Mouse (Mus musculus) R1 (cell line): Measurements from ENCODE around the gene Elk4.
A peak's percentile ranks its signal among the peaks of the same experiment; 100 is the strongest.

Source experiments
- DNase-seq: peaks from one replicate; pipeline ENCODE4 v3.0.0-alpha.2; 2018; ENCODE audit warnings: low read depth, low spot score

The Elk4 gene

DNA sequence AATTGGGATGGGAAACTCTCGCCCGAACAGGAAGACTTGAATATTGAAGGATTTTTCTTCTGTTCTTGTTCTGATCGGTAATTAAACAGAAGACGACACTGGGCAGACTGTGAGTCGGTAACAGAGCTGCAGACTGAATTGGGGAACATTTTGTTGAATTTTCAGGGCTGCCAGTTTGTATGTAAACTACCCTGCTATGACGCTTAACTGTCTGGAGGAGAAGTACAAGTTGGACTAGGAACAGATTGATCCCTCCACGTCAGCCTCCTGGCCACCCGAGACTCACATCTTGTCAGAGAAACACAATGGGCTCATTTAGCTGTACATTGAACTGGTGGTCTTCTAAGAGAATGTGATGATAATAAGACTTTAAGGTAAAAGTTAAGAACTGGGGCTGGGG is 5.5 kb downstream of the Elk4 start:
- DNase-seq, result no peak

DNA sequence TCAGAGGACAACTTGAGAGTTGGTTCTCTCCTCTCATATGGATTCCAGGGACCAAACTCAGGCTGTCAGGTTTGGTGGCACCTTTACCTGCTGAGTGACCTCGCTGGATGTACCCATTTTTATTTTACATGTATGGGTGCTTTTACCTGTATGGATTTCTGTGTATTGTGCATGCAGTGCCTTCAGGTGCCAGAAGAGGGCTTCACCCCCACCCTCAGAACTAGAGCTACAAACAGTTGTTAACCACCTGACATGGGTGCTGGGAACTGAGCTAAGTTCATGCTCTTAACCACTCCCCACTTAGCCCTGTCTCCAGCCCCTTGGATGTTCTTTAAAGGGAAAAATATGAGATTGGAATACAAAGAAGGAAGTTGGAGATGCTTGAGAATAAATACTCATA is 7.4 kb downstream of the Elk4 start:
- peak; percentile 68 for DNase-seq

DNA sequence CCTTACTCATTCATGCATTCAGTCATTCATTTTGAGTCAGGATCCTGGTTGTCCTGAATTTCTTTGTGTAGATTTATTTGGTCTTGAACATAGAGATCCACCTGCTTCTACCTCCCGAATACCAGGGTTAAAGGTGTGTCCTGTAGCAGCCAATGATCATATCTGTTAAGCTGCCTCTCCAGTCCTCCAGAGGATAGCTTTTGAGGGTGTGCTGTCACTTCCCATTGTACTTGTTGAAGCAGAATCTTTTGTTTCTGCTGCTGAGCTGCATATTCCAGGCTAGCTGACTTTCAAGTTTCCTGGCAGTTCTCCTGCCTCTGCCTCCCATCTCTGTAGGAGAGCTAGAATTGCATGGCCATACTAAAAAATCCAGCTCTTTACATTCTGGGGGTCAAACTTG is 9.3 kb downstream of the Elk4 start:
- DNase-seq, result peak; percentile 79

DNA sequence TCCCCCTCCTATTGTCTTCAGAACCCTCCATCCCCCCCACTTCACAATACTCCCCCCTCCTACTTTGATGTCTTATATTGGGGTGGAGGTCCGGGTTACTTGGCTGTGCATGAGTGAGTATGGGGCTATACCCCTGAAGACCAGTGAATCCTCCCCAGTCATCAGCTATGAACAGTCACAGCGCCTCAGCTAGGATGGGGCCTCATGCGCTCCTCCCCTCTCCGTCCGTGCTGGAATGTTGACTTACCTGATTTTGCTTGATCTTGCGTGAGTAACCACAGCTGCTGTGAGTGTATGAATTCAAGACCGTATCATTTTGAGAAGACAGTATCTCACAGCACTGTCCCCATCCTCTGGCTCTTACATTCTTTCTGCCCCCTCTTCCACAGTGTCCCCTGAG is 12.5 kb downstream of the Elk4 start:
- DNase-seq, result no peak

DNA sequence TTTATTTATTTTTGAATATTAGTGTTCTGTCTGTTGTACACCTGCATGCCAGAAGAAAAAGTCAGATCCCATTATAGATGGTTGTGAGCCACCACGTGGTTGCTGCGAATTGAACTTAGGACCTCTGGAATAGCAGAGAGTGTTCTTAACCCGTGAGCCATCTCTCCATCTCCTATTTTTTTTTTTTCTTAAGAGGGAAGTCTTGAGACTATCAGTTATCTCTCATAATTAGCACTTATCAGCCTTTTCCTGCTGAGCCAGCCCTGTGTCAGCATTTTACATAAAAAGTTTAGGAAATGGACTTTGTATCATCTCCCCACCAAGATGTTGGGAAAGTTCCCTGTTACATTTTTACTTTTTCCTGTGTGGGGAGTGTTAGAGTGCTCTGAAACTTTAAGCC is 14.7 kb downstream of the Elk4 start:
- DNase-seq, result no peak

DNA sequence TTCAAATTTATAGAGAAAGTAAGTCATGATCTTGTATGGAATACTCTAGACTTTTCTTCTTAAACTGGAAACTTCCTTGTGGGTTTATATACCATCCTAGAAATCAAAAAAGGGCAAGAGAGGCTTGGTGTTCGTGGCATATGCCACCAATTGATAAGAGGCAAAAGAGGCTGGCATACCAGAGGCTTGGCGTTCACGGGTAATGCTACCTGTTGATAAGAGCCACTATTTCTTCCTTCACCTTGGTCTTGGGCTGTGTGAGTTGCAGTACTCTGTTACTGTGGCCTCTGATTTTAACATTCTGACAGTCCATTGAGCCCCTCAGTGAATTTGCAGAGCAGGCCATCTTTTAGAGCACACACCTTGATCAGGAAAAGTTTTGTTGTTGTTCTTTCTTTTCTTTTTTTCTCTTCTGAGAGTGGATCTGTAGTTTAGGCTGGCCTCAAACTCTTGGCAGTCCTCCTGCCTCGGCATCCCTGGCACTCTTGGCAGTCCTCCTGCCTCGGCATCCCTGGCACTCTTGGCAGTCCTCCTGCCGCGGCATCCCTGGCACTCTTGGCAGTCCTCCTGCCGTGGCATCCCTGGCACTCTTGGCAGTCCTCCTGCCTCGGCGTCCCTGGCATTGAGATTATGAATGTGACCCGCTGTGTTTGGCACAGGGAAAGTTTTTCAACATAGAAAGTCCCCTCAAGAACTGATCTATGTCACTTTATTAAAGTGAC is 19.7 kb downstream of the Elk4 start:
- no peak for DNase-seq

DNA sequence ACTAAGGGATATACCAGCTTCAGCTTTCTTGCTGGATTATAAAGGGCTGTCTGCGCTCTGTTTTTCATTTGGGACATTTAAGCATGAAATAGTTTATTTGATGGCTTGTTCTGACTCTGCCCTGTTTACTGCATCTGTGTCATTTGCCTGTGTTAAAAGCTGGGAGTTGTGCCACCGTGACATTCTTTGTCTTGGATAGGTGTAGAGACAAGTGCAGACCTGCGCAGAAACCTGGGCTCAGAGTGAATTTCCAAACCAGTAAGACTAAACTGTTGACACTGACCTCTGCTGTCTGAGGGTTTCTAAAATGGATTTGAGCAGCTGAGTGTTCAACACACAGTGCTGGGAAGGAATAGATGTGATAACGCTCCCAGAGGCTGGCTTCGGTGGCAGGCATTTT is 20.6 kb downstream of the Elk4 start:
- no peak for DNase-seq

DNA sequence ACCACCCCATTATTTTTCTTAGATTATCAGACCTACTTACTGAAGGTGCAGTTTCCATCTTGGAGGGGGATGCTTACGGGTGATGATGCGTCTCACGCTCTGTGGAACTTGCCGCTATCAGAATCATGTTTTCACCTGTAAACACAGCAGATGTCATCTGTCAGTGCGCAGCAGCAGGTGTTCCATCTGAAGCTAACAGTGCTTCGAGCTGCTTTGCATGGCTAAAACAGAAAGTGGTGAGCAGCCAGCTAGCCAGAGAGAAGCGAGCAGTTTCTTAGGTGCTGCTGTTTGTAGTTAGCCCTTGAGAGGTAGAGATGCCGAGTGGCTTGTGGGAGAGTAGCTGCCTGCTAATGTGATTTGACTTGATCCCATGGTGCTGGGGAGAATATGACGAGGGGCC is 21.0 kb downstream of the Elk4 start:
- DNase-seq, result no peak

DNA sequence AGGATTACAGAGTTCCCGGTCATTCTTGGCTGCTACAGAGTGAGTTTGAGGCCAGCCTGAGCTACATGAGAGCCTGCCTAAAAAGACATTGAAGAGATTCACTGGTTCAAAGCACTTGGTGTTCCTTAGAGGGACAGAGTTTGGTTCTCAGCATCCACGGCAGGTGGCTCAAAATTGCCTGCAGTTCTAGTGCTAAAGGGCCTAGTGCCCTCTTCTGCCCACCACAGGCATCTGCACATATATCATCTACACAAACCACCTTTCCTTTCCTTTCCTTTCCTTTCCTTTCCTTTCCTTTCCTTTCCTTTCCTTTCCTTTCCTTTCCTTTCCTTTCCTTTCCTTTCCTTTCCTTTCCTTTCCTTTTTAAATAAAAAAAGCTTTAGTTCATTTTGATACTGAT is 23.2 kb downstream of the Elk4 start:
- no peak for DNase-seq

DNA sequence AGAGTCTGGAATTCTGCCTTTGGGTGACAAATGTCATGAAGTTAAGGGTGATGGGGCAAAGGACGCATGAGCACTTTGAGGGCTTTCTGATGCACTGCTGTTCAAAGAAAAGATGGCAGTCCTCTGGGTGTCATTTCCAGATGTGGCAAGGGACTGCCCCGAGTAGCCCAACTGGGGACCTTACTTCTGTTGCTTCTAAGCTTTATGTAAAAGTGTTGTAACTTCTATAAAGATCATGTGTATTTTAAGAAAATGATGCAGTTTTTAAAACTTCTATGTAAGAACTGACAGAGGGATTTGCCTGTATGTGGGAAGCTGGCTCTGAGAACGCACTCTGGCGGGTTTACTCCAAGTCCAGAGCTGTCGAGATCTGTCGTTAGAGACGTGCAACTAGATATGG is 24.8 kb downstream of the Elk4 start:
- no peak for DNase-seq

DNA sequence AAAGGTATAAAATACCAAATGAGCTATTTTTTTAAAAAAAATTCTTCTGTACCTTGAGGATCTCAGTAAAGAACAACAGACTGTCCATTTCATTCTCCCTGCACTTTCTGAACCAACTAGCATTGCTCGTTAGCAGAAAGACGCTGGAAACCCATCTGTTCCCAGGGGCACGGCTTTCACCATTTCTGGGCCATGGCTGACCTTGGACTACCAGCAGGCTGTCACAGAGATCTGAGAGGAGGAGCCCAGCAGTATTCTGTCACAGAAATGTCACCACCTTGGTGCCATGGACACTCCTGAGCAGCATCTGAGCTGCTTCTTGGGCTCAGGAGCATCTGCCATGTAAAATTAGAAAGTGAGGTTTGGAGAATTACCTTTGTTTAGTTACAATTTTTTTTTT is 30.3 kb downstream of the Elk4 start:
- DNase-seq, result no peak

DNA sequence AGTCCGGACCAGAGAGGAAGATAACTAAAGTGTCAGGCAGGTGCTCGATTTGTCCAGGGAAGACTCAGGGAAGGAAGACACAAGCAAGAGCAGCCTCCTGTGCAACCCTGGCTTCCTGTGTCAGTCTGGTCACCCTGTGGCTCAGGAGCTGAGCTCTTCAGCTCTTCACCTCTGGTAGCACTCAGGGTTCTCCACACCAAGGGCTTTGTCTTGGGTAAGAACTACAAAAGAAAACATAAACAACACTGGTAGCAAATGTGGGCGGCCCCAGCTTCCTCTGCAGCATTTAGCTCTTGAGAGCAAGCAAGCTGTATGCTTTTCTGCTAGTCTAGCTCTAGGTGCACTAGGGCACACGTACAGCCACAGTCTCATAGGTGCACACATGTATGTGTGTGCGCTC is 31.3 kb downstream of the Elk4 start:
- DNase-seq, result no peak

DNA sequence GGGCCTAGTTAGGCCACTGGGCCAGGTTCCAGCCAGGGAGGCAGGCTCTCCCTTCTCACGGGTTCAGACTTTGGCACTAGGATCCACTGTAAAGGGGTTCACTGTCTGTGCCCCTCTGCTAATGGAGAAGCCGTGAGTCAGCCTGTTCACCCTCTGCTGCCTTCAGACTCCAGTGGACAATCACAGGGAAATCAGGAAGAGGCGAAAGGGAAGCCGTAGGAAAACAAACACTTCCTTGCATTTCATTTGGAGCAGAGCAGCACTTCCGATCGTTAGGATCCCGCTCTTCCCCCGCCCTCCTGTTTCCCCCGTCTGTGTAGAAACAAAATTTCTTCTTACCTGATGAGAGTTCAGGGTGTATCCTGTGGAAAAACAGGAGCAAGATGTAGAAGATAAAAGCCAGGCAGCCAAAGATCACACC is 32.8 kb downstream of the Elk4 start:
- DNase-seq, result peak; percentile 16

DNA sequence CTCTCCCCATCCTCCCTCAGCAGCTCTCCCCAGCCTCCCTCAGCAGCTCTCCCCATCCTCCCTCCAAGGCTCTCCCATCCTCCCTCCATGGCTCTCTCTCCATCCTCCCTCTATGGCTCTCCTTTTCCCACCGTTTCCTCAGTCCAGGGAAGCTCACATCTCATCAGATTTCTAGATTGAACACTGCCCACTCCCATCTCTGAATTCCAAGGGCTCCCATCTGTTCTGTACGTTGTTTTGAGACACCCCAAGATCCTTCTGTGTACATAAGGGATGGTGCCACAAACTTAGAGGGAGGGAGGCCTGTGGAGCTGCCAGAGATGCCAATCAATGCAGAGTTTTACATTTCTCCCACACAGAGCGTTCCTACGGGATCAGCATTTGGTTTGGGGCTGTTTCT is 36.4 kb downstream of the Elk4 start:
- no peak for DNase-seq

DNA sequence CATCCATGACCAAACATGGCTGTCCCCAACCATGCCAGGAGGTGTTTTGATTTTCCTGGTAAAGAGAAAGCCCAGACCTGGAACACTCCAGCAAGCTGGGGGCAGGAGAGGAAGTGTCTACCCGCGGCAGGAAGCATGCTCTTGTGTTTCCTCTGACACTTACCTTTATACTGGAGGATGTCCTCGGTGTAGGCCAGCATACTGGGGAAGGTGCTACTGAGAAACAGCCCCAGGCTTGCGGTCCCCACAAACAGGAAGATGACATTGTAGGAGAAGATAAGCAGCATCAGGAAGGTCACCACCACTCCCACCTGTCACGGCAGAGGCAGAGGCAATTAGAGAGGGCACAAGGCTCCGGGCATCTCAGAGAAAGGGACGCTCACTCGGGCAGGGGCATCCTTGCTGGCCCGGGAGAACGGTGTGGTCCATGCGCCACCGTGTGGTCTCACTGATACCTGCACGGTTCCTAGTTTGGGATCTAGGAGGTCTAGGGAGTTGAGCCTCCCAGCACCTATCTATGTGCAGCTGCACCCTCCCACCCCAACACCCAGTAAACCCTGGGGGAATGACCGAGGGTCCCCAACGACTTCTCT is 38.8 kb downstream of the Elk4 start:
- DNase-seq, result peak; percentile 48

DNA sequence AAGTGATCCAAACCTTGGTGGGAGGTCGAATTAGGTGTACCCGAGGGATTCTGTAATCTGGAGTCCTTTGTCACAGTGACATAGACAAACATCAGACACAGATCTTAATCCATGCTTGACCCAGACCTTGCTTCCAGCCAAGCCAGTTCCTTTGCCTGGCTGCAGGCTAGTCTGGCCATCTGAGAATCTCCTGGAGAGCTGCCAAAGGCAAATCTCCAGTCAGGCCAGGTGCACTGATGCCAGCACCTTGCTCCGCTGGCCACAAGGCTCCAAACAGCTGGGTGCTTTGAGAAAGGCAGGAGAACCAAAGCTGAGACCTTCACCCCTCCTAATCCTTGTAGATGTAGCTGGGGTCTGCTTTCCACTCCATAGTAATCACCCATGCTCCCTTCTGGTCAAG is 44.3 kb downstream of the Elk4 start:
- DNase-seq, result no peak

DNA sequence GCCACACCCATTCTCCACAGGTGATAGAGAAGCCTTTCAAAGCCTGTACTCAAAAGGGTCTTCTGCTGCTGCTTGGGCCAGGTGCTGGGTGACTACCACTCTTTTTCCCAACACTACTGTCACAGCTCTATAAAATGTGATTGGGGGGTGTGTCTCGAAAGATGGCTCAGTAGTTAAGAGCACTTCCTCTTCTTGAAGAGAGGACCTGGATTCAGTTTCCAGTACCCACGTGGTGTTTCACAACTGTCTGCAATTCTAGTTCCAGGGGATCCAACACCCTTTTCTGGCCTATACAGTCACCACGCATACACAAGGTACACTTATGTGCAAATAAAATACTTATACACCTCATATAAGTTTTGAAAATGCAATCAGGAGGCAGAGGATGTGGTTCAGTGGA is 47.0 kb downstream of the Elk4 start:
- no peak for DNase-seq

DNA sequence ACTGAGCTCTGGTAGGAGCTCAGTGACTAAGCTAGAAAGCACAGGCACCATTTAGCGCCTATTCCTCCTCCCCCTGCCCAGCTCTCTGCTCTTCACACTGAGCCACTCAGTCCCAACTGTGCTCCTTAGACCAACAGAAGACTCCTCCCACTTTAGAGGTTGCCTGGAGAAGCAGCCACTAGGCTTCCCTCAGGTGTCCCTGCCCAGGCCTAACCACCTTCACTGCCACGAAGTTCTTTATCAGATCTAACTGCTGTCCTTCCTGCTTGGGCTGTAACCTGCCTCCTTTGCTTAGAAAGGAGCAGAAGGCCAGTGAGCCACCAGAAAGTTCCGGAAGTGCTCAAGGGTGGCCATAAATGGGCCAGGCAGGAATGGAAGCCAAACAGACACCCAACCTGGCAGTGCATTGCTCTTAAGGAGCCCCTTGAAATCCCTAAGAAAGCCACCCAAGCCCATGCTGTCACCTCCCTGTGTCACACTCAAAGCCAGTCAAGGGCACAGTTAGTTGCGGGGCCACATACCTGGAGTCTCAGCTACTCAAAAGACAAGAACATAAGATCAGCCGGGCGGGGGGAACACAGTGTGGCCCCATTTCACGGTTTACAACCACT is 47.8 kb downstream of the Elk4 start:
- DNase-seq, result no peak

DNA sequence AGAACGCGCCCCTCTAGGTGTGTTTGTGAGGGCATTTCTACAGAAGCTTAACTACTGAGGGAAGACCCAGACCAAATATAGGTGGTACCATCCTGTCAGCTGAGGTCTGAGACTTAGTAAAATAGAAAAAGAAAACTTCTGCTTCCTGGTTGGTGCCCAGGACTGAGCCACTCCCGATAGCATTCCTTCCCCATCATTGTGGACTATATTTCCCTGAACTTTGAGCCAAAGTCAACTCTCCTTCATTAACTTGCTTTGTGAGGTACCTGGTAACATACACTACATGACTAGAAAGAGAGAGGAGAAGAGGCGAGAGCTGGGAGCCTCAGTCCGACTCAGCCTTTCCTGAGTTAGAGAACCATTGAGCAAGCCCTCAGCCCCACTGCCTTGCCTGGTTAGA is 51.2 kb downstream of the Elk4 start:
- no peak for DNase-seq

DNA sequence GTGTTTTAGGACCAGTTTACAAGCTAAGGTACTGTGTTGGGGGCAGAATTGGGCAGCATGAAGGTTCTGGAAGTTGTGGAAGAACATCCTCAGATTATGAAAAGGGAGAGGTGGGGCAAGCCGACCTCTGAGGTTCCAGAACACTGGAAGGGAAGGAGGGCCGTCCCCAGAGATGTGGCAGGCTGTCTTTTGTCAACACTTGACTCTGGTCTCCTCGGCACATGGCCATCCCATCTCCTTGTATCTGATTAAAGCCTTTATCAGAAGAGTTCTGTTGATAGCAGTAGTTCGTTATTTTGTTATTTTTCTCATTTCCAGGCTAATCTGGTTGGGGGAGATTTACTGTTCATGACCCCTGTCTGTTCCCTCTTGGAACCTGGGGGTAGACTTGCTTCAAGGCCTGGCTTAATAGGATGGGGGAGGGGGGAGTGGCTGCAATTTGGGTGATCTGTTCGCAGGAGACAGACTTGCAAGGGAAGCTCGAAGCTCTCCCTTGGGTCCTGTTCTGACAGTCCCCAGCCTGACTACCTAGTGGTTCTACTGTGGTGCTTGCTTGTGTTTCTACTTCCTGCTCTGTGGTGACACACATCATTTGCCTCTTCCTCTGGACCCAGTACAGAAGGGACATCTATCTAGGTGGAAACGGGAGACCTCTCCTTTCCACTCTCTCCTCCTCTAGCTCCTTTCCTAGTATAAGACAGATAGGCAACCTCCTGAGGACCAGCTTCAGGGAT is 52.8 kb downstream of the Elk4 start:
- no peak for DNase-seq

DNA sequence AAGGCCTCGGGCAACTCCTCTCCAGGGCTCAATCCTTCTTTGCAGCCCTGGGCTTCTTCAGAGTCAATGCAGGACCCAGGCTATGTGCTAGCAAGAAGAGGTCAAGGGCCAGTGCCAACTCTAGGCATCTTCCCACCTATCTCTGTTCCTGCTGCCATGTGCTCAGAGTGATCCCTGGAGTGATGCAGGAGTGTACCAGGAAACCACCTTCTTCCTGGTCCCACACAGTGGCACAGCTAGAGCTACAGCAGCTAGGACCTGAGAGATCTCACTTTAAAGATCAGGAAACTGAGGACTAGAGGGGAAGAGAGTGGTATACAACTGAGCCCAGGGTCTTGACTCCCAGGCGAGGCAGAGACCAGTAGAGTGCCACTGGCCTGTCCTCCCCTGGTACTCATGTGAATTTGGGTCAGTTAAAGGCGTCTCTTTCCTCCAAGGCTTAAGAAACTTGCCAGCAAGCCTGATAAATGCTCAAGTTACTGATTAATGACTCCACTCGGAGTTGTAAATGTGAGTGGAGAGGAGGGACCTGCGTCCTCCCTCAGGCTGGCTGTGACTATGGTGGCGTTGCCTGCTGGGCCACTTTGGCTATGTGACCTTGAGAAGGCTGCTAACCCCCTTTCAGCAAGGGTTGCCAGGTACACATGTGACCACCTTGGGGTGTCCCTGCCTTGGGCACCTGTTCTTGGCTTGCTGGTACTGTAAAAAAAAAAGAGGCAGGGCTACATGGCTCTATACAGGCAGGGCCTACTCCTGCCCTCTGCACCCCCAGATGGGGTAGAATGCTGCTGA is 54.5 kb downstream of the Elk4 start:
- no peak for DNase-seq

DNA sequence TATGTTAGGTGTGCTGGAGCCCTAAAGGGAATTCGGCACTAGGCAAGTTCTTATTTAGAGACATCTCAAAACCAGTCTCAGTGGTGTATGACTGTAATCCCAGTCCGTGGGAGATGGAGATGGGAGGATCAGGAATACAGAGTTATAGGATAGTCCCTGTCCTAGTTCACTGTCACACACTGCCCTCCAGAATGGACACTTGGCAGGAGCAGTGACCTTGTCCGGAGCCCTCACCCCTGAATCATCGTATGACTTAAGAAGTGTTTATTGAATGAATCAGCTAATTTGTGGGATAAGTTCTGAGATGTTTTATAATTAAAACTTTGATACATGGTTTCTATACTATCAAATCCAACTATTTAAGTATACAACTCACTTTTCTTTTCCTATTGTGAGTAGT is 55.7 kb downstream of the Elk4 start:
- DNase-seq, result no peak
